Mouse (Mus musculus): Measurements from ENCODE around the gene Hormad1. TPM values are rescaled to one million over a fixed set of nuclear protein-coding genes. Genes with fewer than 3 reads are reported as not detected.

Hormad1 gene
- total RNA-seq, 1 experiment, result 24.3 TPM

GRCm38 (mm10) chr3:95601287-95601686 is 41.8 kb downstream of the Hormad1 start:
- Histone ChIP-seq H3K36me3 (ENCODE audit: control insufficient read depth, insufficient read depth, low read length, poor library complexity, severe bottlenecking) (no peaks in the 10 kb centered on the region), H3K27ac (ENCODE audit: insufficient read depth, low read depth, low read length, poor library complexity, severe bottlenecking) (no peak overlapping the region), H3K4me1 (ENCODE audit: control insufficient read depth in 2 of 2, insufficient read depth in 2 of 2, low read length in 2 of 2, poor library complexity in 1 of 2) (no peaks in the 10 kb centered on the region), H3K9me3 (ENCODE audit: control insufficient read depth, insufficient read depth, low read depth, low read length) (no peaks in the 10 kb centered on the region), H3K4me3 (ENCODE audit: insufficient read depth in 1 of 2, low read depth in 1 of 2, low read length in 2 of 2, poor library complexity in 1 of 2, severe bottlenecking in 1 of 2) (no peak overlapping the region), H3K9ac (ENCODE audit: insufficient read depth, low read depth, low read length, poor library complexity, severe bottlenecking) (no peak overlapping the region)
- no peak for DNase-seq (ENCODE audit: low read depth, low spot score)
- TF ChIP-seq ZC3H11A (IDR thresholded peaks at IDR 0.05; ENCODE audit: borderline replicate concordance, low read depth, low read length) (no peak), MAFK (IDR thresholded peaks at IDR 0.05; ENCODE audit: insufficient read depth, low read depth, low read length) (no peak), HCFC1 (IDR thresholded peaks at IDR 0.05; ENCODE audit: borderline replicate concordance, insufficient read depth, low read length) (no peak), CHD2 (IDR thresholded peaks at IDR 0.05; ENCODE audit: low read depth, low read length) (no peak), ZNF384 (IDR thresholded peaks at IDR 0.05; ENCODE audit: low read depth, low read length) (no peak)
- in situ Hi-C loops (cut with MboI; ENCODE audit: low sequenced_read_pairs in 2 of 2, unreplicated experiment in 2 of 2), result no loop called here

- no peak for DNase-seq (ENCODE audit: low read depth, low spot score)
Measured at GRCm38 (mm10) chr3:95606096-95606495, 46.6 kb downstream of the Hormad1 start.

GRCm38 (mm10) chr3:95609195-95609594 is 49.7 kb downstream of the Hormad1 start:
- no peak for TF ChIP-seq CHD2 (IDR thresholded peaks at IDR 0.05; ENCODE audit: low read depth, low read length)
- no peak for TF ChIP-seq MAFK (IDR thresholded peaks at IDR 0.05; ENCODE audit: insufficient read depth, low read depth, low read length)
- TF ChIP-seq ZNF384 (IDR thresholded peaks at IDR 0.05; ENCODE audit: low read depth, low read length), result no peak
- TF ChIP-seq ZC3H11A (IDR thresholded peaks at IDR 0.05; ENCODE audit: borderline replicate concordance, low read depth, low read length), result no peak
- no peak for TF ChIP-seq HCFC1 (IDR thresholded peaks at IDR 0.05; ENCODE audit: borderline replicate concordance, insufficient read depth, low read length)
- Histone ChIP-seq H3K9me3 (ENCODE audit: control insufficient read depth, insufficient read depth, low read depth, low read length) (no peaks in the 10 kb centered on the region), H3K4me3 (ENCODE audit: insufficient read depth in 1 of 2, low read depth in 1 of 2, low read length in 2 of 2, poor library complexity in 1 of 2, severe bottlenecking in 1 of 2) (no peak overlapping the region), H3K4me1 (ENCODE audit: control insufficient read depth in 2 of 2, insufficient read depth in 2 of 2, low read length in 2 of 2, poor library complexity in 1 of 2) (no peaks in the 10 kb centered on the region), H3K9ac (ENCODE audit: insufficient read depth, low read depth, low read length, poor library complexity, severe bottlenecking) (no peak overlapping the region), H3K36me3 (ENCODE audit: control insufficient read depth, insufficient read depth, low read length, poor library complexity, severe bottlenecking) (peaks cover 6% of the 10 kb centered on the region), H3K27ac (ENCODE audit: insufficient read depth, low read depth, low read length, poor library complexity, severe bottlenecking) (no peak overlapping the region)
- no peak for DNase-seq (ENCODE audit: low read depth, low spot score)
- in situ Hi-C loops (cut with MboI; ENCODE audit: low sequenced_read_pairs in 2 of 2, unreplicated experiment in 2 of 2), result no loop called here

More at GRCm38 (mm10) chr3:95606096-95606495, 46.6 kb downstream of the Hormad1 start:
- H3K36me3 ChIP-seq (ENCODE audit: control insufficient read depth, insufficient read depth, low read length, poor library complexity, severe bottlenecking), result peaks cover 6% of the 10 kb centered on the region
- no peaks in the 10 kb centered on the region for H3K4me1 ChIP-seq (ENCODE audit: control insufficient read depth in 2 of 2, insufficient read depth in 2 of 2, low read length in 2 of 2, poor library complexity in 1 of 2)
- H3K4me3 ChIP-seq (ENCODE audit: insufficient read depth in 1 of 2, low read depth in 1 of 2, low read length in 2 of 2, poor library complexity in 1 of 2, severe bottlenecking in 1 of 2), result no peak overlapping the region
- H3K27ac ChIP-seq (ENCODE audit: insufficient read depth, low read depth, low read length, poor library complexity, severe bottlenecking), result no peak overlapping the region
- in situ Hi-C loops (cut with MboI; ENCODE audit: low sequenced_read_pairs in 2 of 2, unreplicated experiment in 2 of 2), result no loop called here
- H3K9ac ChIP-seq (ENCODE audit: insufficient read depth, low read depth, low read length, poor library complexity, severe bottlenecking), result no peak overlapping the region
- TF ChIP-seq HCFC1 (IDR thresholded peaks at IDR 0.05; ENCODE audit: borderline replicate concordance, insufficient read depth, low read length) (no peak), CHD2 (IDR thresholded peaks at IDR 0.05; ENCODE audit: low read depth, low read length) (no peak), MAFK (IDR thresholded peaks at IDR 0.05; ENCODE audit: insufficient read depth, low read depth, low read length) (no peak), ZNF384 (IDR thresholded peaks at IDR 0.05; ENCODE audit: low read depth, low read length) (no peak), ZC3H11A (IDR thresholded peaks at IDR 0.05; ENCODE audit: borderline replicate concordance, low read depth, low read length) (no peak)
- no peaks in the 10 kb centered on the region for H3K9me3 ChIP-seq (ENCODE audit: control insufficient read depth, insufficient read depth, low read depth, low read length)

GRCm38 (mm10) chr3:95613996-95614395 is 54.5 kb downstream of the Hormad1 start:
- H3K9ac ChIP-seq (ENCODE audit: insufficient read depth, low read depth, low read length, poor library complexity, severe bottlenecking), result no peak overlapping the region
- no peak for DNase-seq (ENCODE audit: low read depth, low spot score)
- no peak overlapping the region for H3K27ac ChIP-seq (ENCODE audit: insufficient read depth, low read depth, low read length, poor library complexity, severe bottlenecking)
- in situ Hi-C loops (cut with MboI; ENCODE audit: low sequenced_read_pairs in 2 of 2, unreplicated experiment in 2 of 2), result no loop called here
- no peaks in the 10 kb centered on the region for H3K9me3 ChIP-seq (ENCODE audit: control insufficient read depth, insufficient read depth, low read depth, low read length)
- H3K36me3 ChIP-seq (ENCODE audit: control insufficient read depth, insufficient read depth, low read length, poor library complexity, severe bottlenecking), result peaks cover 13% of the 10 kb centered on the region
- no peak overlapping the region for H3K4me3 ChIP-seq (ENCODE audit: insufficient read depth in 1 of 2, low read depth in 1 of 2, low read length in 2 of 2, poor library complexity in 1 of 2, severe bottlenecking in 1 of 2)
- TF ChIP-seq ZC3H11A (IDR thresholded peaks at IDR 0.05; ENCODE audit: borderline replicate concordance, low read depth, low read length), result no peak
- no peak for TF ChIP-seq ZNF384 (IDR thresholded peaks at IDR 0.05; ENCODE audit: low read depth, low read length)
- no peak for TF ChIP-seq MAFK (IDR thresholded peaks at IDR 0.05; ENCODE audit: insufficient read depth, low read depth, low read length)
- TF ChIP-seq CHD2 (IDR thresholded peaks at IDR 0.05; ENCODE audit: low read depth, low read length), result no peak
- TF ChIP-seq HCFC1 (IDR thresholded peaks at IDR 0.05; ENCODE audit: borderline replicate concordance, insufficient read depth, low read length), result no peak
- H3K4me1 ChIP-seq (ENCODE audit: control insufficient read depth in 2 of 2, insufficient read depth in 2 of 2, low read length in 2 of 2, poor library complexity in 1 of 2), result no peaks in the 10 kb centered on the region

- H3K9me3 ChIP-seq (ENCODE audit: control insufficient read depth, insufficient read depth, low read depth, low read length), result no peaks in the 10 kb centered on the region
- no peak overlapping the region for H3K9ac ChIP-seq (ENCODE audit: insufficient read depth, low read depth, low read length, poor library complexity, severe bottlenecking)
- peaks cover 7% of the 10 kb centered on the region for H3K36me3 ChIP-seq (ENCODE audit: control insufficient read depth, insufficient read depth, low read length, poor library complexity, severe bottlenecking)
- H3K4me3 ChIP-seq (ENCODE audit: insufficient read depth in 1 of 2, low read depth in 1 of 2, low read length in 2 of 2, poor library complexity in 1 of 2, severe bottlenecking in 1 of 2), result no peak overlapping the region
- DNase-seq (ENCODE audit: low read depth, low spot score), result no peak
- TF ChIP-seq HCFC1 (IDR thresholded peaks at IDR 0.05; ENCODE audit: borderline replicate concordance, insufficient read depth, low read length) (no peak), ZNF384 (IDR thresholded peaks at IDR 0.05; ENCODE audit: low read depth, low read length) (no peak), MAFK (IDR thresholded peaks at IDR 0.05; ENCODE audit: insufficient read depth, low read depth, low read length) (no peak), CHD2 (IDR thresholded peaks at IDR 0.05; ENCODE audit: low read depth, low read length) (no peak), ZC3H11A (IDR thresholded peaks at IDR 0.05; ENCODE audit: borderline replicate concordance, low read depth, low read length) (no peak)
- in situ Hi-C loops (cut with MboI; ENCODE audit: low sequenced_read_pairs in 2 of 2, unreplicated experiment in 2 of 2), result no loop called here
- H3K27ac ChIP-seq (ENCODE audit: insufficient read depth, low read depth, low read length, poor library complexity, severe bottlenecking), result no peak overlapping the region
- peaks cover 0 to 3% of the 10 kb centered on the region in 2 experiments; a peak in 1 of 4 replicates for H3K4me1 ChIP-seq (ENCODE audit: control insufficient read depth in 2 of 2, insufficient read depth in 2 of 2, low read length in 2 of 2, poor library complexity in 1 of 2)
Measured at GRCm38 (mm10) chr3:95618511-95618910, 59.0 kb downstream of the Hormad1 start.

All from ES-E14 (cell line).